Mouse (Mus musculus): ENCODE results near the gene Lrrc8d. TPM values are rescaled to one million over a fixed set of nuclear protein-coding genes. Genes with fewer than 3 reads are reported as not detected.
"Not testable (repeated sequence)": the region's sequence is repeated elsewhere in the genome, so short reads cannot be mapped to it uniquely, and the experiment has no call there.

Gene Lrrc8d
- polyA plus RNA-seq, 1 experiment: 16.6 TPM

DNA sequence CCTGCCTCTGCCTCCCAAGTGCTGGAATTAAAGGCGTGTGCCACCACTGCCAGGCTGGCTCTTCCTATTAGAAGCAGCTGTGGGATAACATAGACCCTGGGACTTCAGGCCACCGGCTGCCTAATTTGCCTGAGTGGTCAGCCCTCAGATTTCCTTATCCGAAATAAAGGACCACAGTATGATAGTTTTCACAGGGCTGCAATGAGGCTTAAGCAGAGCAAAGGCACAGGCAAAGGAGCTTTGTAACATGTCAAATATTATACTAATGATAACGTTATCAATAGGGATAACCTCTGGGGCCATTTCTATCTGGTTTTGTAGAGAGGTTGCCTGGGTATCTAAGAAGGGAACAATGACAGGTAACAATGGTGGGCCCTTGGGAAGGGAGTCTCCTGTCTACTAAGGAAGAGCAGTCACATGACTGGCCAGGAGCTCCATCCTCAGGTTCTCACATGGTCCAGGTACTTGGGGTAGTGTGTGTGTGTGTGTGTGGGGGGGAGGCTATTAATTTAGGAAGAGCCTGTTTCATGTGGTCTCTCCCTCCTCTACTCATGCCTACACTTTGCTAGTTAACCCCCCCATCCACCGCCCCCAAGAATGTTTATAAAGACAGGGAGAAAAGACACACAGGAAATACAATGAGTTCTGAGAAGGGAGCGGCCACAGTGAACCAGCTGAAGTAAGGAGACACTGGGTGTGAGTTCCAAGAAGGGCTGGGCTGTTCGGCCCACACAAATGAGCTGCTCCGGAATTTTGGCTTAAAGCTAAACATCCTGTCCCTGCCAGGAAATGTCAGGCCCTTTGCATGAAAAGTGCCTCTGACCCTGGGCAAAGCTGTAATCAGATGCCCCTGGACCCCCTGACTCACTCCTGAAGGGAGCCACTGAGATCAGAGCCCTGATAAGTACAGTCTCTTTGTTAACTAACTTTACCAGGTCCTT is 159.3 kb downstream of the Lrrc8d start:
- H3K4me1 ChIP-seq (ENCODE audit: control insufficient read depth, insufficient read depth, low read length): peaks cover 17% of the 10 kb centered on the region
- WGBS: 44% methylated on average over 8 of the region's 8 CpGs
- DNase-seq: peak; percentile 39
- no peak overlapping the region for H3K4me3 ChIP-seq (replicated peaks; ENCODE audit: extremely low read depth, low read depth, low read length)
- TF ChIP-seq POLR2A (IDR thresholded peaks at IDR 0.05; ENCODE audit: borderline replicate concordance, extremely low read depth, low read depth, low read length): no peak
- no peak for TF ChIP-seq CTCF (IDR thresholded peaks at IDR 0.05; ENCODE audit: insufficient read depth, low read length)

DNA sequence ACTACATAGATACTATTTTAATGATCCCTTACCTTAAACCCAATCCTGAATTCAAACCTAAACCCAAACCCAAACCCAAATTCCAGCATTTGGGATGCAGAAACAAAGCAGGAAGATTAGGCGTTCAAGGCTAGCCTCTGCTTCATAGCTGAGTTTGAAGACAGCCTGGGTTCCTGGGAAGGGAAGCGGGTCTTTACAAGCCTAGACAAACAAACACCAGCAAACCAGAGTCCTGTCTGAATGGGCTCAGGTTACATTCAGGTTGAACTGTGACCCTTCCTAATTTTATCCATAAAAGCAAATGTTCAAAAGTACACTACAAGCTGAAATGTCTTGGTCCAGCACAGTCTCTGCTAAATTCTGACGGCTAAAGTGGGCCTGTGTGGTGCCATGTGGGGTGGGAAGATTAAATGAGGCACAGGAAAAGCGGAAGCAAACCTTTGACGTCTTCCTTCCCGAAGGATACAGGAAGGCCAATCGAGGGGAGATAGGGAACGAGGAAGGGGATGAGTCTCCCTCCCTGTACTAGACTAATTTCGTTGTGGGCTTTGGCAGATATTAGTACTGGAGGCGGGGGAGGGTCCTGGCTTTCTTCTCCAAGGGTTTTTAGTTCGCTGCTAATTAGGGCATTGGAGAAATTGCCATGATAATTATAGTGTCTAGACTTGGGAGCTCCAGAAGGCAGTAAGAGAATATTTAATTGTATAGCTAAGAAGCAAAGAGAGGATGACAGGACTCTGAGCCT is 160.1 kb downstream of the Lrrc8d start:
- H3K4me3 ChIP-seq (replicated peaks; ENCODE audit: extremely low read depth, low read depth, low read length): no peak overlapping the region
- TF ChIP-seq CTCF (IDR thresholded peaks at IDR 0.05; ENCODE audit: insufficient read depth, low read length) (no peak), POLR2A (IDR thresholded peaks at IDR 0.05; ENCODE audit: borderline replicate concordance, extremely low read depth, low read depth, low read length) (no peak)
- H3K4me1 ChIP-seq (ENCODE audit: control insufficient read depth, insufficient read depth, low read length): peaks cover 17% of the 10 kb centered on the region
- 51% methylated on average over 11 of the region's 11 CpGs for WGBS
- no peak for DNase-seq

- 81% methylated on average over 10 of the region's 10 CpGs for WGBS
- no peak for DNase-seq
- no peak for TF ChIP-seq CTCF (IDR thresholded peaks at IDR 0.05; ENCODE audit: insufficient read depth, low read length)
- no peak for TF ChIP-seq POLR2A (IDR thresholded peaks at IDR 0.05; ENCODE audit: borderline replicate concordance, extremely low read depth, low read depth, low read length)
- Histone ChIP-seq H3K4me1 (ENCODE audit: control insufficient read depth, insufficient read depth, low read length) (peaks cover 17% of the 10 kb centered on the region), H3K4me3 (replicated peaks; ENCODE audit: extremely low read depth, low read depth, low read length) (no peak overlapping the region)
Measured at GRCm38 (mm10) chr5:105860461-105860835, 160.7 kb downstream of the Lrrc8d start.

GRCm38 (mm10) chr5:105861616-105862015 is 161.8 kb downstream of the Lrrc8d start:
- WGBS: 91% methylated on average over 5 of the region's 5 CpGs
- H3K4me1 ChIP-seq (ENCODE audit: control insufficient read depth, insufficient read depth, low read length): peaks cover 14% of the 10 kb centered on the region
- no peak for DNase-seq
- TF ChIP-seq POLR2A (IDR thresholded peaks at IDR 0.05; ENCODE audit: borderline replicate concordance, extremely low read depth, low read depth, low read length) (no peak), CTCF (IDR thresholded peaks at IDR 0.05; ENCODE audit: insufficient read depth, low read length) (no peak)
- no peak overlapping the region for H3K4me3 ChIP-seq (replicated peaks; ENCODE audit: extremely low read depth, low read depth, low read length)

GRCm38 (mm10) chr5:105865110-105865628 is 165.4 kb downstream of the Lrrc8d start:
- not testable (repeated sequence) for H3K4me1 ChIP-seq (ENCODE audit: control insufficient read depth, insufficient read depth, low read length); H3K4me3 ChIP-seq (replicated peaks; ENCODE audit: extremely low read depth, low read depth, low read length); DNase-seq
- WGBS: 65% methylated on average over 5 of the region's 5 CpGs

- Histone ChIP-seq H3K4me1 (ENCODE audit: control insufficient read depth, insufficient read depth, low read length) (peaks cover 5% of the 10 kb centered on the region), H3K4me3 (replicated peaks; ENCODE audit: extremely low read depth, low read depth, low read length) (no peak overlapping the region)
- DNase-seq: no peak
- no peak for TF ChIP-seq POLR2A (IDR thresholded peaks at IDR 0.05; ENCODE audit: borderline replicate concordance, extremely low read depth, low read depth, low read length)
- no peak for TF ChIP-seq CTCF (IDR thresholded peaks at IDR 0.05; ENCODE audit: insufficient read depth, low read length)
- 29% methylated on average over 4 of the region's 4 CpGs for WGBS
Measured at GRCm38 (mm10) chr5:105867427-105867826, 167.7 kb downstream of the Lrrc8d start.

DNA sequence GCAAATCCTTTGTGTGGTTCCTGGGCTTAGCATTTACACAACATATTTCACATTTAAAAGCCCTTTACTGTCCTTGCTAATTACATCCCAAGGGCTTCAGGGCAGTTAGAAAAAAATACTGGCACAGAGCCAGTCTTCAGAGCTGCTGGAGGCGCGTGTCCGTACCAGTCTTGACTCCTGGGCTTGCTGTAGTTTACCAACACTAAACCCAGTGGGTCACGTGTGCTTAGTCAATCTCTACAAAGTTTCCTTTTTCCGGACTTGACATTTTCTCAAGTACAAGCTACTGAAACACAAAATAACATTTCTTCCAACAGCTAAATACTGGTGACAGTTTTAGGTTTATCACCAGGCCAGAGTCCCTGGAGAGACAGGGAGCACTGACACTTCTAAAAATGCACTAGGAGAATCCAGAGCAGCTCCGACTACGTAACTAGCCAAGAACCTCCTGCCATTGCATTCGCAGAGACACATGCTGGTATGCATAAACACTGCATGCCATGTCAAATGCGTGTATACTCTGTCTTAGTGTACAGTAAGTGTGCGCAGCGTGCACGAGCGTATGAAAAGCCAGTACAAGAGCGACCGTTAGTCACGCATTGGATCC is 168.2 kb downstream of the Lrrc8d start:
- WGBS: 44% methylated on average over 16 of the region's 16 CpGs
- DNase-seq: no peak
- no peak overlapping the region for H3K4me3 ChIP-seq (replicated peaks; ENCODE audit: extremely low read depth, low read depth, low read length)
- TF ChIP-seq POLR2A (IDR thresholded peaks at IDR 0.05; ENCODE audit: borderline replicate concordance, extremely low read depth, low read depth, low read length) (no peak), CTCF (IDR thresholded peaks at IDR 0.05; ENCODE audit: insufficient read depth, low read length) (no peak)
- peaks cover 5% of the 10 kb centered on the region for H3K4me1 ChIP-seq (ENCODE audit: control insufficient read depth, insufficient read depth, low read length)

DNA sequence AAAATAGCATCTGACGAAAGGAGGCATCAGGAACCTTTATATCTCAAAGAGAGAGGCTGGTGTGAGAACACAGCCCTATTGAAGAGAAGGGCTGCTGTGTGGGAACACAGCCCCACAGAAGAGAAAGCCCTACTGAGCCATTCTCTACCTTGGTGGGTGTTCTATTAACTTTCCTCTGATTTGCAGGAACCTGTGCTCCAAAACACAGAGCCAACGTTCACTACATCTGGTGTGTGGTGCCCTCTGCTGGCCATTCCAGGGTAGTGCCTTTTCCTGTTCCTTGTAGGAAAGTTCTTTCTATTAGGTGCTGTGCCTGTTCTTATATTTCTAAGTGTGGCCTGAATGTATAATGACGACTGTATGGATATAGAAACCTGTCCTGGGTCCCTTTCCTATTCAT is 168.8 kb downstream of the Lrrc8d start:
- 20% methylated on average over 3 of the region's 3 CpGs for WGBS
- TF ChIP-seq CTCF (IDR thresholded peaks at IDR 0.05; ENCODE audit: insufficient read depth, low read length) (peak; percentile 97), POLR2A (IDR thresholded peaks at IDR 0.05; ENCODE audit: borderline replicate concordance, extremely low read depth, low read depth, low read length) (no peak)
- DNase-seq: peak; percentile 78
- Histone ChIP-seq H3K4me1 (ENCODE audit: control insufficient read depth, insufficient read depth, low read length) (peaks cover 5% of the 10 kb centered on the region), H3K4me3 (replicated peaks; ENCODE audit: extremely low read depth, low read depth, low read length) (no peak overlapping the region)

DNA sequence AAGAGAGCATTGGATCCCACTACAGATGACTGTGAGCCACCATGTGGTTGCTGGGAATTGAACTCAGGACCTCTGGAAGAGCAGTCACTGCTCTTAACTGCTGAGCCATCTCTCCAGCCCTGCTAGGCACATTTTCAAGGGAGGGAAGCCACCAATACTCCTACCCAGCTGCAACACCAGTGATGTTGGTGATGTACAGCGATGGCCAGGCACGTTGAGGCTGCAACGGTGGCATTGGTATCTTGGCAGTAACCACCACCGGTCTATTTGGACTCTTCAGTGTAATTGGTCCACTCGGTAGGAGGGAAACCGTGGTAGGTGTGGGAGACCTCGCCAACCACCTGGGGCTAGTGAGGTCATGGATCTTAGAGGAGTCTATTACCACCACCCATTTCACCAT is 170.0 kb downstream of the Lrrc8d start:
- no peak for DNase-seq
- Histone ChIP-seq H3K4me3 (replicated peaks; ENCODE audit: extremely low read depth, low read depth, low read length) (no peak overlapping the region), H3K4me1 (ENCODE audit: control insufficient read depth, insufficient read depth, low read length) (peaks cover 5% of the 10 kb centered on the region)
- TF ChIP-seq CTCF (IDR thresholded peaks at IDR 0.05; ENCODE audit: insufficient read depth, low read length) (no peak), POLR2A (IDR thresholded peaks at IDR 0.05; ENCODE audit: borderline replicate concordance, extremely low read depth, low read depth, low read length) (no peak)
- WGBS: 87% methylated on average over 7 of the region's 7 CpGs
